Mouse (Mus musculus): ENCODE measurements at regions not wholly inside any gene's neighbourhood (a gene's known extent, or its start where the extent isn't known, plus 50 kb on each side); places are given as distances from the start of the nearest gene placed in this dataset.
A peak's percentile ranks its signal among the peaks of the same experiment; 100 is the strongest.

- no peak for DNase-seq (ENCODE audit: low spot score)
- Histone ChIP-seq H3K27me3 (ENCODE audit: insufficient read depth, low read length) (no peaks in the 10 kb centered on the region), H3K9ac (replicated peaks; ENCODE audit: low read length, poor library complexity, severe bottlenecking) (no peak overlapping the region), H3K9me3 (ENCODE audit: low read length) (no peaks in the 10 kb centered on the region), H3K4me2 (ENCODE audit: low read depth, low read length, poor library complexity, severe bottlenecking) (no peak overlapping the region), H3K27ac (ENCODE audit: low read depth, low read length) (no peak overlapping the region), H3K36me3 (ENCODE audit: insufficient read depth, low read length) (no peaks in the 10 kb centered on the region), H3K4me1 (ENCODE audit: insufficient read depth, low read length) (no peaks in the 10 kb centered on the region), H3K4me3 (ENCODE audit: low read depth, low read length) (no peak overlapping the region)
- ATAC-seq (ENCODE audit: low FRiP score) = no peak
- no peak for TF ChIP-seq CTCF (IDR thresholded peaks at IDR 0.05)
- WGBS = 94% methylated on average over 12 of the region's 12 CpGs
Observed at GRCm38 (mm10) chr9:68476391-68476790, 177.2 kb upstream of the Rora start.

- 68% methylated on average over 3 of the region's 3 CpGs for WGBS
- H3K27ac ChIP-seq (ENCODE audit: low read depth, low read length) = no peak overlapping the region
- no peak overlapping the region for H3K4me3 ChIP-seq (ENCODE audit: low read depth, low read length)
- no peak overlapping the region for H3K4me2 ChIP-seq (ENCODE audit: low read depth, low read length, poor library complexity, severe bottlenecking)
- no peaks in the 10 kb centered on the region for H3K27me3 ChIP-seq (ENCODE audit: insufficient read depth, low read length)
- no peak for TF ChIP-seq CTCF (IDR thresholded peaks at IDR 0.05)
- no peaks in the 10 kb centered on the region for H3K36me3 ChIP-seq (ENCODE audit: insufficient read depth, low read length)
- no peak overlapping the region for H3K9ac ChIP-seq (replicated peaks; ENCODE audit: low read length, poor library complexity, severe bottlenecking)
- no peaks in the 10 kb centered on the region for H3K9me3 ChIP-seq (ENCODE audit: low read length)
- no peak for DNase-seq (ENCODE audit: low spot score)
- H3K4me1 ChIP-seq (ENCODE audit: insufficient read depth, low read length) = no peaks in the 10 kb centered on the region
- ATAC-seq (ENCODE audit: low FRiP score) = no peak
Observed at GRCm38 (mm10) chr9:68477466-68477865, 176.1 kb upstream of the Rora start.

GRCm38 (mm10) chr9:68486646-68487045 is 166.9 kb upstream of the Rora start:
- peak; percentile 64 for DNase-seq (ENCODE audit: low spot score)
- no peak for TF ChIP-seq CTCF (IDR thresholded peaks at IDR 0.05)
- no peaks in the 10 kb centered on the region for H3K4me1 ChIP-seq (ENCODE audit: insufficient read depth, low read length)
- H3K27me3 ChIP-seq (ENCODE audit: insufficient read depth, low read length) = no peaks in the 10 kb centered on the region
- H3K4me2 ChIP-seq (ENCODE audit: low read depth, low read length, poor library complexity, severe bottlenecking) = no peak overlapping the region
- H3K9me3 ChIP-seq (ENCODE audit: low read length) = no peaks in the 10 kb centered on the region
- no peak overlapping the region for H3K4me3 ChIP-seq (ENCODE audit: low read depth, low read length)
- no peak overlapping the region for H3K9ac ChIP-seq (replicated peaks; ENCODE audit: low read length, poor library complexity, severe bottlenecking)
- no peak for ATAC-seq (ENCODE audit: low FRiP score)
- no peak overlapping the region for H3K27ac ChIP-seq (ENCODE audit: low read depth, low read length)
- no peaks in the 10 kb centered on the region for H3K36me3 ChIP-seq (ENCODE audit: insufficient read depth, low read length)
- 73% methylated on average over 5 of the region's 5 CpGs for WGBS

- Histone ChIP-seq H3K9ac (replicated peaks; ENCODE audit: low read length, poor library complexity, severe bottlenecking) (no peak overlapping the region), H3K36me3 (ENCODE audit: insufficient read depth, low read length) (no peaks in the 10 kb centered on the region), H3K27ac (ENCODE audit: low read depth, low read length) (no peak overlapping the region), H3K4me3 (ENCODE audit: low read depth, low read length) (no peak overlapping the region), H3K4me1 (ENCODE audit: insufficient read depth, low read length) (no peaks in the 10 kb centered on the region), H3K9me3 (ENCODE audit: low read length) (no peaks in the 10 kb centered on the region), H3K4me2 (ENCODE audit: low read depth, low read length, poor library complexity, severe bottlenecking) (no peak overlapping the region), H3K27me3 (ENCODE audit: insufficient read depth, low read length) (no peaks in the 10 kb centered on the region)
- WGBS = 85% methylated on average over 2 of the region's 2 CpGs
- DNase-seq (ENCODE audit: low spot score) (no peak), ATAC-seq (ENCODE audit: low FRiP score) (no peak)
- TF ChIP-seq CTCF (IDR thresholded peaks at IDR 0.05) = no peak
Observed at GRCm38 (mm10) chr9:68491151-68491550, 162.4 kb upstream of the Rora start.

- no peaks in the 10 kb centered on the region for H3K4me1 ChIP-seq (ENCODE audit: insufficient read depth, low read length)
- H3K36me3 ChIP-seq (ENCODE audit: insufficient read depth, low read length) = no peaks in the 10 kb centered on the region
- DNase-seq (ENCODE audit: low spot score) (no peak), ATAC-seq (ENCODE audit: low FRiP score) (no peak)
- no peak overlapping the region for H3K9ac ChIP-seq (replicated peaks; ENCODE audit: low read length, poor library complexity, severe bottlenecking)
- no peaks in the 10 kb centered on the region for H3K9me3 ChIP-seq (ENCODE audit: low read length)
- no peak for TF ChIP-seq CTCF (IDR thresholded peaks at IDR 0.05)
- H3K4me2 ChIP-seq (ENCODE audit: low read depth, low read length, poor library complexity, severe bottlenecking) = no peak overlapping the region
- H3K27ac ChIP-seq (ENCODE audit: low read depth, low read length) = no peak overlapping the region
- no peak overlapping the region for H3K4me3 ChIP-seq (ENCODE audit: low read depth, low read length)
- H3K27me3 ChIP-seq (ENCODE audit: insufficient read depth, low read length) = no peaks in the 10 kb centered on the region
- WGBS = 59% methylated on average over 5 of the region's 5 CpGs
Observed at GRCm38 (mm10) chr9:68521218-68521617, 132.4 kb upstream of the Rora start.

- Histone ChIP-seq H3K9me3 (ENCODE audit: low read length) (no peaks in the 10 kb centered on the region), H3K4me2 (ENCODE audit: low read depth, low read length, poor library complexity, severe bottlenecking) (no peak overlapping the region), H3K4me3 (ENCODE audit: low read depth, low read length) (no peak overlapping the region), H3K9ac (replicated peaks; ENCODE audit: low read length, poor library complexity, severe bottlenecking) (no peak overlapping the region), H3K4me1 (ENCODE audit: insufficient read depth, low read length) (no peaks in the 10 kb centered on the region), H3K36me3 (ENCODE audit: insufficient read depth, low read length) (no peaks in the 10 kb centered on the region), H3K27me3 (ENCODE audit: insufficient read depth, low read length) (no peaks in the 10 kb centered on the region), H3K27ac (ENCODE audit: low read depth, low read length) (no peak overlapping the region)
- peak; percentile 17 for DNase-seq (ENCODE audit: low spot score)
- WGBS = 70% methylated on average over 14 of the region's 14 CpGs
- TF ChIP-seq CTCF (IDR thresholded peaks at IDR 0.05) = no peak
- ATAC-seq (ENCODE audit: low FRiP score) = no peak
Observed at GRCm38 (mm10) chr9:68561767-68562552, 91.6 kb upstream of the Rora start.

All from midbrain, postnatal 0 days (tissue).